Mouse (Mus musculus) kidney, postnatal 36 days (tissue): ENCODE measurements at regions not wholly inside any gene's neighbourhood (a gene's known extent, or its start where the extent isn't known, plus 50 kb on each side); places are given as distances from the start of the nearest gene placed in this dataset.

ENCODE experiments used
- DNase-seq, 2 experiments: peaks; one replicate each; pipeline ENCODE4 v3.0.0; 2021 to 2022; ENCODE audit warnings: mixed read lengths in 2 of 2

- no peak for DNase-seq
Measured at GRCm38 (mm10) chr19:15201262-15201661, 603.4 kb upstream of the Tle4 start.

GRCm38 (mm10) chr19:15200792-15201191 is 602.9 kb upstream of the Tle4 start:
- DNase-seq = no peak

DNA sequence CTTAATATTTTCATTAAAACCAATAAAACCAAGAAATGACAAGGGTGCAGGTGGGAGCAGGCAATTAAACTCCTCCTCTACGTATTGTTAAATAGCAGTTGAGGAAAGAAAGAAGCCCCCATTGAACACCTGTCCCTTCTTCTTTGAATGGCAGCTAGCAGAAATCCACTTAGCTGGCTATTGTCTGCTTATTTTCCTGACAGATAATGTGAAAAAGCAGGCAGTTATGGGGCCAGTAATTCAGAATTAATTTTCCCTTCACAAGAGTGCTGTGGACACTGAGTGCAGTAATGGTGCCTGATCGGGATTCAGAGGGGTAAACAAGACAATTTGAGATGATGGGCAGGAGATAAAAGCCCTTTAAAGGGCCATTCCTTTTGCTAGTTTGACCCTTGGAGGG is 602.5 kb upstream of the Tle4 start:
- no peak for DNase-seq

- no peak for DNase-seq
Measured at GRCm38 (mm10) chr19:15199692-15200091, 601.8 kb upstream of the Tle4 start.

GRCm38 (mm10) chr19:15175221-15175620 is 577.4 kb upstream of the Tle4 start:
- DNase-seq = no peak

- DNase-seq = no peak
Measured at GRCm38 (mm10) chr19:15173301-15173700, 575.5 kb upstream of the Tle4 start.

DNA sequence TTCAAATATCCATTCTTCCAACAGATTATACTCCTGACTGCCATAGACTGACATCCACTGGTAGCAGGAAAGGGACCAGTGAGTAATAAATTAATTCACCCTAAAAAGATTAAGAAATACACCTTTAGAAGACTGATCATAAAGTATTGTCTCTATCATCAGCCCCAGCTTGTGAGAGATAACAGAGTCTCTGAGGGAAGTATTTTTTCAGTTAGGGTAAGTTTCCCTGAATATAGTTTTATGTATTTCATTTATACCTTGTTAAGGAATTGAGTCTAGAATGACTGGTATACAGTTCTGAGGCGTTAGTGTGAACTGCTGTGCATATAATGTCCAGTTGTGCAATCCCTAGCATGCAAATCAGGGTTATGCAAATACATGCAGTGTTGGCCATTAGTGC is 569.3 kb upstream of the Tle4 start:
- DNase-seq = no peak

DNA sequence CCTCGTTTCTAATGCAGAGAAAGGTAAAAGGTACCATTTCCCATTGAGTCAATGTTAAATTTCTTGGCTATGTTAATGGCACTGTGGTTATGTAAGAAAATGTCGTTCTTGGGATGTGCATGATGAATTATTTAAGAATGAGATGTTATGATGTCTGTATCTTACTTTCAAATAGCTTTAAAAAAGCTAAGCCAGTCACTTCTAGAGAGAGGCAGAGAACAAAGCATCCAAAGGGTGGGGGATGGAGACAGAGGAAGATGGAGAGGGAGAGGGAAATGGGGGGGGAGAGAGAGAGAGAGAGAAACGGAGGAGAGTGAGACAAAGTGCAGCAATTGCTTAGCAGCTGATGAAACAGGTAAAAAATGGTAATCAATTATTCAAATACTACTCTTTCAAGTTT is 562.8 kb upstream of the Tle4 start:
- no peak for DNase-seq

- no peak for DNase-seq
Measured at GRCm38 (mm10) chr19:15158653-15159052, 560.8 kb upstream of the Tle4 start.

DNA sequence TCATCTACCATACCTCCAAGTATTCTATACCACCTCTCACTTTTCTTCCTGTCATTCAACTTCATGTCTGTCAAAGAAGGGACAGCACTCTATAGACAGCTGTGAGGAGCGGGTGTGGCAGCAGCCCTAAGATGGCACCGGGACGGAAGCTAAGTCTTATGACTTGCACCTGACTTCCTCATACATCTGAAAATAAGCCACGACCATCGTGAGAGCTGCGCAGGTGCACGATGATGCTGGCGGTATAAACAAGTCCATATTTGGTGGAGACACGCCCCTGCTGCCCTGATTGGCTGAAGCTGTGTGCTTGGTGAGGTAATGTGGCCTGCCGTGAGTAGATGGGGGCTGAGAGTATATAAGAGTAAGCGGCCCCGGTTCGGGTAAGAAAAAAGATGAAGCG is 560.3 kb upstream of the Tle4 start:
- no peak for DNase-seq

DNA sequence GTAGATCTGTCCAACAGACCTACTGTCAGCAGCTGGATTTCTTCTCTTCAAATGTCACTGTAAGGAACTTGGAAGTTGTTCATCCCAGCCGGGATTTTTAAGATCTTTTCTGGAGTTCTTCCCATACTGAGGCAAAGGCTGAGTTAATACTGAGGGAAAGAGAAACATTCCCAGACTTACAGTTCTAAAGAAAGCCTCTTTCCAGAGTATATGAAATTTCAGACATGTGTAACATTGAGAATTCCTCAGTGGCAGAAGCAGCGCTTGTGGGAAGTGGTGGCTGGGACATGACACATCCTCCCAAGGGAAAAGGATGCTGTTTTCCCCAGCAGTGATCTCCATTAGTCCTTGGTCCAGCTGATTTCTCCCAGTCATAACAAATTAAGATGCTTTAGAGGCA is 556.8 kb upstream of the Tle4 start:
- DNase-seq = no peak

DNA sequence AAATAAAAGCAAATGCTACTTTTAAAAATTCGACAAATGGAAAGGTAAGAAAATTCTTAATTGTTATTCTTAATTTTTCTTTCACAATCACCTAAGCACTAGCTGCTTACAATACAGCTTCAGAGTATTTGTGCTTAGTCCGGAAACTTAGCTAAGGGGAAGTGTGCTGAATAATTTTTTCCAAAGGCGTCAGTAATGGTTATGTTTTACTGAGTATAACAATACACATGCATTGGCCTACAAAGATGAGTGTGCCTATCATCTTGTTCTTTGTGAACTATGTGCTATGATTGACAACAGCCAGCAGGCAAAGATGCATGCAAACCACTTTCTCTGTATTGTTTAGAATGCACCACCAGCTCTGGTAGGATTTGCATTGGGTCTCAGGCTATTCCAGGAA is 548.5 kb upstream of the Tle4 start:
- no peak for DNase-seq

DNA sequence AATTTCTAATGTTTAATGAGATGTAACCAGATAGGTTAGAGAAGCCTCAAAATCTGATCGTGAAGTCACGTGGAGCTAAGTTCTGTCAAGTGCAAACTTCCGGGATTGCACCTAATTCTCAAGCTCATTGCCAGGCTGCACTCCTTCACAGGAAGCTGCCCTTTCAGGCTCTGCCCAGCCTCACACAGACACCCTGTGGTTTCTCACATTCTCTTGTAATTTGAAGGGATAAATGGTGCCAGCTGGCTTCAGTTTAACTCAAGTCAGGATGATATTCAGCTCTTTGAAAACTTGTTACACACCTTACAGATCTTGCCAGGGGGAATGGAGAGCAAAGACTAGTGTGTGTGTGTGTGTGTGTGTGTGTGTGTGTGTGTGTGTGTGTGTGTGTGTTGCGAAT is 529.3 kb upstream of the Tle4 start:
- no peak for DNase-seq

GRCm38 (mm10) chr19:15108441-15109026 is 510.7 kb upstream of the Tle4 start:
- DNase-seq = no peak

DNA sequence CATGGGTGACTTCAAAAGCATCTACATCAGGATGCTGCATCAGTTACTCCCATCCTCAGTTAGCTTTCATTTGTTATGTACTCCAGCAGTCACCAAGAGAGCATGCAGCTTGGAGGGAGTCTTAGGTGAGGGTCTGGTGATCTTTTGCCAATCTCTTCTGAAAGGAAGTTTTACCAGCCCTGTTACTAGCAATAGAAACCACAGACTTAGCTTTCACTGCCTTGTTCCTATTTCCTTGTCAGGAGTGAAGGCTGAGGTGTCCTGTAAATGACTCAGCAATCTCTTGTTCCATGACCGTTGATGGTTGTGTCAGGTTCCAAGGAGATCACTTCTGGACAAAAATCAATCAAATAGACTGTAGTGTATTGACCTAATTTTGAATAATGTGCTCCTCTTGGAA is 497.2 kb upstream of the Tle4 start:
- no peak for DNase-seq

DNA sequence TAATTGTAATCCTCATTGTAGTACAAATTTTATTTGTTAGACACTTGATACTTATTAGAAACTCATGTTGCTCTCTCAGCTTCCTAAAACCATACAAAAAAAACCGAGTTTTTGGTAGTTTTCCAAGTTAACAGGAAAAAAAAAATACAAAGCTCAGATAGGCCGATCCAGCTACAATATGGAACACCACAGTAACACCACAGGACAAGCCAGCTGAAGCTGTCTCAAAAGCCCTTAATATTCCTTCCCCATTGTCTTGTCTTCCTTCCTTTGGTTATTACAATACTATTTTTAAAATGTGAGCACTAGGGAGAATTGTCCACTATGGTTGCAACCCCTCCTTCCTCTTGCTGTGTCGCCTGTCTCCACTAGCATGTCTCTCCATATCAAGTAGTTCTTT is 495.7 kb upstream of the Tle4 start:
- no peak for DNase-seq

GRCm38 (mm10) chr19:15080638-15081037 is 482.8 kb upstream of the Tle4 start:
- DNase-seq = no peak

- DNase-seq = no peak
Measured at GRCm38 (mm10) chr19:15057801-15058200, 459.9 kb upstream of the Tle4 start.

GRCm38 (mm10) chr19:15053582-15054141 is 455.8 kb upstream of the Tle4 start:
- DNase-seq = no peak

DNA sequence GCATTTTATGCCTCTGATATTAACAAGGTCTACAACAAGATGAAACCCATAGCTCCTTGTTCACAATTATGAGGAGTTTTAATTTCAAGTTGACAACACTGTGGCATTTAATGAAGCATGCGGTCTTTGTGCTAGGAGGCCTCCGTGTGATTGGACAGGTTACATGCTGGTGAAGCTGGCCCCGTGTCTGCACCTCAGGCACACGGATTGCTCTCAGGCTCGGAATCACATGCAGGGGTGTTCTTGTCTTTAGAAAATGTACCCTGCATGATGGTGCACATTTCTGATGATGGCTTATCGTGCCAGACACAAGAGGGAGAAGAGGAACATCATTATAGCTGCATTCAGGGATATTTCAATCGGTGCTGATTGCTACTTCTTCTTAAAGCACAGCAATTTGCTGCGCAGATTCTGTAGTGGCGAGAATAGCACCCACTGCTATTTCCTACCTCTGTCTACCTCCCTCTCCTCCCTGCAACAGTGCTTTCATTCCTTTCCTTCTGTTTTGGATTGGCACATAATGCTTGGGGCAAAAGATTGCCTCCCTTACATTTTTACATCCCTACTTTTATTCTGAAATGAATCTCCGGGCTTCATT is 454.9 kb upstream of the Tle4 start:
- DNase-seq = no peak

DNA sequence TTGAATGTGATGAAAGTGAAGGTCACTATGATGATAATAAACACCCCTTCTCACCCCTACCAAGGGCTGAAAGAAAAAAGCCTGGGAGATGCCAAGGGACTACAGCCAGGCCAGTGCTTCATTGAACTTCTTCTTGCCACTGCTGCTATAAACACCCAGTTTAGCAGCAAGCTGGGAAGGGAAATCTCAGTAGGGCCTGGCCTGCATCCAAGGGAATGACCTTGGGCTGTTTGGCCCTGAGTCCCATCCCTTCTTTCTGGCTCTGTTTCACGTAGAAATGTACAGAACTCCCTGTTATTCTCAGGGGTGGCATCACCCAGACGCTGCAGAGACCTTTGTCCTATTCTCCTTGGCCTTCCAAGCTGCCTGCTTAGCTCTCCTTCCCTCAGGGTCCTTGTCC is 450.0 kb upstream of the Tle4 start:
- no peak for DNase-seq

- DNase-seq = no peak
Measured at GRCm38 (mm10) chr19:15047306-15047868, 449.5 kb upstream of the Tle4 start.

DNA sequence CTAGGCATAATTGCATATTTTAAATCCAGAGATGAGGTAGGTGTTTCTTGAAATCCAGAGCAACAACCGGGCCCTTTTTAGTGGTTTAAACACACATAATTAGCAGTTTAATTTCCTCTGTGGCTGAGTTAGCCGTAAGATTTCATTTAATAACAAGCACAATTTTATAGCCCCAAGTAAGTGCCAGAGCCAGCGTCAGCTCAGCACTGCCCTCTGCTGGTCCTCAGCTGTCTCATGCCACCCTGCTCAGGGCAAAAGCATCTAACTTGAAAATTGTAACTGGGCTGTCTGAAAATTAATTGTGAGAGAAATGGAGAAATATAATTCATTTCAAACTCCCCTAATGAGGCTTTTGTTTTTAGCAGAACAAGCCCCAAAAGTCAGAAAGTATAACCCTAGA is 437.7 kb upstream of the Tle4 start:
- peak; percentile 53 to 86 for DNase-seq

GRCm38 (mm10) chr19:15033921-15034320 is 436.1 kb upstream of the Tle4 start:
- DNase-seq = no peak

- no peak for DNase-seq
Measured at GRCm38 (mm10) chr19:15033396-15033795, 435.5 kb upstream of the Tle4 start.
